Mouse (Mus musculus): ENCODE data around the gene A930017K11Rik.

Gene A930017K11Rik

GRCm38 (mm10) chr17:25959630-25960467, 7.5 kb upstream of the A930017K11Rik start:
- intact Hi-C loops (cut with DNase I), result no loop called here

GRCm38 (mm10) chr17:25958771-25959494, 6.6 kb upstream of the A930017K11Rik start:
- intact Hi-C loops (cut with DNase I), result no loop called here

- intact Hi-C loops (cut with DNase I), result no loop called here
Measured at GRCm38 (mm10) chr17:25957586-25958051, 5.3 kb upstream of the A930017K11Rik start.

- intact Hi-C loops (cut with DNase I), result no loop called here
Measured at GRCm38 (mm10) chr17:25956631-25957030, 4.3 kb upstream of the A930017K11Rik start.

- intact Hi-C loops (cut with DNase I), result no loop called here
Measured at GRCm38 (mm10) chr17:25956201-25956600, 3.8 kb upstream of the A930017K11Rik start.

GRCm38 (mm10) chr17:25955736-25956135, 3.4 kb upstream of the A930017K11Rik start:
- intact Hi-C loops (cut with DNase I), result no loop called here

- intact Hi-C loops (cut with DNase I), result no loop called here
Measured at GRCm38 (mm10) chr17:25954671-25955070, 2.3 kb upstream of the A930017K11Rik start.

- intact Hi-C loops (cut with DNase I), result no loop called here
Measured at GRCm38 (mm10) chr17:25953161-25953560, 796 bp upstream of the A930017K11Rik start.

- intact Hi-C loops (cut with DNase I), result no loop called here
Measured at GRCm38 (mm10) chr17:25951225-25951802, 1.1 kb downstream of the A930017K11Rik start.

GRCm38 (mm10) chr17:25950706-25951105, 1.7 kb downstream of the A930017K11Rik start:
- intact Hi-C loops (cut with DNase I), result no loop called here

GRCm38 (mm10) chr17:25949981-25950380, 2.4 kb downstream of the A930017K11Rik start:
- intact Hi-C loops (cut with DNase I), result no loop called here

- intact Hi-C loops (cut with DNase I), result no loop called here
Measured at GRCm38 (mm10) chr17:25948051-25948450, 4.3 kb downstream of the A930017K11Rik start.

- intact Hi-C loops (cut with DNase I), result no loop called here
Measured at GRCm38 (mm10) chr17:25947576-25947975, 4.8 kb downstream of the A930017K11Rik start.

GRCm38 (mm10) chr17:25946891-25947290, 5.5 kb downstream of the A930017K11Rik start:
- intact Hi-C loops (cut with DNase I), result no loop called here

GRCm38 (mm10) chr17:25946349-25946748, 6.0 kb downstream of the A930017K11Rik start:
- intact Hi-C loops (cut with DNase I), result no loop called here

GRCm38 (mm10) chr17:25945517-25946155, 6.7 kb downstream of the A930017K11Rik start:
- intact Hi-C loops (cut with DNase I), result no loop called here

GRCm38 (mm10) chr17:25944366-25945163, 7.8 kb downstream of the A930017K11Rik start, which contains the start of the genes Pigq and Nhlrc4:
Gene Pigq (minus strand): TSS chr17:25944936.
Gene Nhlrc4 (minus strand): TSS chr17:25944961.
- intact Hi-C loops (cut with DNase I), result no loop called here

GRCm38 (mm10) chr17:25943769-25944168, 8.6 kb downstream of the A930017K11Rik start:
- intact Hi-C loops (cut with DNase I), result no loop called here

GRCm38 (mm10) chr17:25943221-25943620, 9.1 kb downstream of the A930017K11Rik start:
- intact Hi-C loops (cut with DNase I), result no loop called here

GRCm38 (mm10) chr17:25942597-25943151, 9.7 kb downstream of the A930017K11Rik start:
- intact Hi-C loops (cut with DNase I), result no loop called here

All from adrenal gland (tissue).